Mouse (Mus musculus) layer of hippocampus, adult 9-10 months (tissue): ENCODE measurements around the gene Tmc4.
A peak's percentile ranks its signal among the peaks of the same experiment; 100 is the strongest.

Source experiments
- DNase-seq: peaks from one replicate; pipeline ENCODE4 v3.0.0; 2022; ENCODE audit warnings: low spot score

Gene Tmc4

GRCm38 (mm10) chr7:3692382-3692986, 15.1 kb upstream of the Tmc4 start, which contains the start of gene Tsen34:
Gene Tsen34, plus strand, starts transcription at chr7:3692863.
- DNase-seq, result no peak

GRCm38 (mm10) chr7:3691919-3692318, 14.6 kb upstream of the Tmc4 start:
- no peak for DNase-seq

GRCm38 (mm10) chr7:3685400-3686187, 8.2 kb upstream of the Tmc4 start:
- DNase-seq, result no peak

- DNase-seq, result no peak
Observed at GRCm38 (mm10) chr7:3684698-3685097, 7.3 kb upstream of the Tmc4 start.

GRCm38 (mm10) chr7:3683908-3684550, 6.7 kb upstream of the Tmc4 start:
- DNase-seq, result no peak

DNA sequence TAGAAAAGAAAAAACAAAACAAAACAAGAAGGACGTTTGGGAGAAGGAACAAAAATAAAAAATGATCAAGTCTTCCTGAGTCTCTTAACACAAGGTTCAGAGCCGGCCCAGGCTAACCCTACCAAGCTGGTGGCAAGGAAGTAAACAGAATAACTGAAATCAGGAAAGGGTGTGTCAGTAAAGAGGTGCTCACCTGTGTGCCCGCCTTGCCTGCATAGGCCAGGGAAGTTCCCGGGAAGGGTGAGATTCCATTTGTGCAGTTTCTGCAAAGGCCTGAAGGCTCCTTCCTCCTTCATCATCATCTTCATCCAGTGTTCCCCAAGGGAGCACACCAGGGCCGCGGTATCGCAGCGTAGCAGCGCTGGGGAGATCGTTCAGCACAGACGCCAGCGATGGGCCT, 982 bp downstream of the Tmc4 start:
- DNase-seq, result no peak

GRCm38 (mm10) chr7:3675228-3675548, 2.2 kb downstream of the Tmc4 start:
- no peak for DNase-seq

DNA sequence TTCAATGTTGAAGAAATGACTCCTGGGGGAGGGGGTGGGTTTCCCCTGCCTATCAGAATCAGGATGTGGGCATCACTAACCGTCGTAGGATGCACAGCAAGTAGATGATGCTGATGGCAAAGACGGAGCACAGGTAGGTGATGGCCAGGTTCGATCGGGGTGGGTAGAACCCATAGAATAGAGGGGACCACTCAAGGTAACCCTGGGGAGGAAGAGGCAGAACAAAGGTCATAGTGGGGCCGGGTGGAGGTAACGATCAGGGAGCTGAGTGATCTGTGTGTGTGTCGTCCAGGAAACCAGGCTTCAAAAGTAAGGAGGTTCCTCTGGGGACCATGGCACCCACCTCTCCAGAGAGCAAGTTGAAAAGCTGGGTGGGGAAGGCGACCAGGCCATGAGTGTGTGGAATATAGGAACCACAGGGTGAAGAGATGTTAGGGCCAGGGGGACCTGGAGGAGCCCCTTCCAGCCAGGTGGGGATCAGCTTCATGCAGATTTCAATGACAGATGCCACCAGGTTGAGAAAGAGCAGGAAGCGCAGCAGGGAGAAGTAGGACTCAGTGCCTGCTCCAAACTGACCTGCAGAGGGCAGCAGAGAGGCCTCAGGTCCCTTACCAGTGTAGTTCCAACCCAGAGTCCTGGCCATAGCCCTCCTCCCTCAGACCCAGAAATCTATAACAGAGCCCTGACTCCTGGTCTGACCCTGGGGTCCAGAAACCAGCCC, 2.7 kb downstream of the Tmc4 start:
- DNase-seq, result peak; percentile 68

GRCm38 (mm10) chr7:3666921-3667391, 10.4 kb downstream of the Tmc4 start:
- DNase-seq, result no peak

DNA sequence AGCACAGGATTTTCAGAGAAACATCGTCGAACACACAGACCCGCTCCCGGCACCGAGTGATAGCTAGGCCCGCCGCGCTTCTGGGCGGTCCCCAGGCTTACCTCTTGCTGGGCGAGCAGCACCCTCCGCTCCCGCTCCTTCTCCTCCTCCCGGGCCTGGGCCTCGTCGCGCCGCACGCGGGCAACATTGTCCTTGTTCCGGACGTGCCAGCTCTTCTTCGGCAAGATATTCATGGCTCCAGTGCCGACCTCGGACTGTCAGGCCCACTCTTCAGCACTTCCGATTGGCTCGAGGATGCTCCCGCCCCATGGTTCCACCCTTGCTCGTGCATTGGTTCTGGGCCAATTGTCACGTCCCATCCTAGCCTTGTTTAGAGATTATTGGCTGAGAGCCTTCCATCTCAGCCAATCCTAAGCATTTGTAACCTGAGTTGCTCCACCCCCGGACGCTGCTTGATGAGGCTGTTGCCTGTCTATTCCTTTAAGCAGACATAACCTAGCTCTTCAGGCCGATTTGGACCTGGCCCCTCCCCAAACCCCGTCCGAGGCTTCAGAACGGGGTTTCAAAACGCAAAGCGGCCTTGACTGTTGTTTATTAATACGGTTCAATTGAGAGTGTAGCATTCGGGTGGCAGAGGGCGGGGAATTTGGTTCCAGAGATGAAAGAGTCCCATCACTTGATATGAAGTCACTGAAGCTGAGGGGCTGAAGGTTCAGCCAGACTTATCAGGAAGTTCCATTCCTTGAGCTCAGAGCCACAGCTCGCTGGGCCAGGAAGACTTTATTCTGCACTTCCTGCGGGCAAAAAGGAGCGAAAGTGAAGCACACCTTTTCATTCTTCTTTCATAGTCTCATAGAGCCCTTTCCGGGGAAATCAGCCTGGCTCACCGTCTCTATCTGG, 11.9 kb downstream of the Tmc4 start, which contains the start of gene Leng1:
Gene Leng1 (minus strand): TSS at position 626 of the 900 bp plus-strand sequence.
- peak; percentile 96 for DNase-seq

DNA sequence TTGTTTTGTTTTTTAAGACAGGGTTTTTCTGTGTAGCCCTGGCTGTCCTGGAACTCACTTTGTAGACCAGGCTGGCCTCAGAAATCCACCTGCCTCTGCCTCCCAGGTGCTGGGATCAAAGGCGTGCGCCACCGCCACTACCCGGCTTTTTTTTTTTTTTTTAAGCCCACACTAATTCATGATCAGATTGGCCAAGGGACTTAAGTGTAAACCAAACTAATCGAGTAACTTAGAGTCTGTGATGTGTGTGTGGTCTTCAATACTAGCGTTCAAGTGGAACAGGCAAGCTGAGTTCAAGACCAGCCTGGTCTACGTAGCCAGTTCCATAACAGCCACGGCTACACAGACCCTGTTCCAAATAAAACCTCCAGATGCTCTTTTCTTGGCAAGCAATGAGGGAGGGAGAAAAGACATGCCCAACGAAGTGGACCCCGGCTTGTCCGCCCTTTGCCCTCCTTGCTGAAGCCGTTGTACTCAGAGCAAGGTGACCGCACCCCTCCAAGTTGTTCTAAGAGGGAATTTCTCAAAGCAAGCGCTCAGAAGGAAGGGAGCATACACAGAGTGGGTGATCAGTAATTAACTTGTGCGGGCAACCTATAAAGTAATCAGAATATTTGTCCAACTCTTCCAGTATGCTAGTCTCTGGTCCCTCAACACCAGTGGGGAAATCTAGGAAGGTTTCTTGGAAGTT, 12.7 kb downstream of the Tmc4 start:
- DNase-seq, result no peak

DNA sequence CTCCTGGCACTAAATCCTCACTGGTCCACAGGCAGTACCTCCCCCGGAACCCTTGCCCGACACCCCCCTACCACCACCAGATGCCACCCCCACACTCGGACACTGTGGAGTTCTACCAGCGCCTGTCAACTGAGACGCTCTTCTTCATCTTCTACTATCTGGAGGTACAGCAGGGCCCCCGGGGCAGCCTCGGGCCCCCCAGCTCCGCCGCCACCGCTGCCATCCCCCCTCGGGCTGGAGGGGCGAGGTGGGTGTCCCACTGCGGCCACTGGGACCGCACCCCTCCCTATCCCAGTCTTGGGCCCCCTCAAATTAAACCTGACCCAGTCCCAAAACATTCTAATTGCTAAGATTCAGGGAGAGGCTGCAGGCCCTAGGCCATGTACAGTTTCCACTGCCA, 18.8 kb downstream of the Tmc4 start:
- no peak for DNase-seq

DNA sequence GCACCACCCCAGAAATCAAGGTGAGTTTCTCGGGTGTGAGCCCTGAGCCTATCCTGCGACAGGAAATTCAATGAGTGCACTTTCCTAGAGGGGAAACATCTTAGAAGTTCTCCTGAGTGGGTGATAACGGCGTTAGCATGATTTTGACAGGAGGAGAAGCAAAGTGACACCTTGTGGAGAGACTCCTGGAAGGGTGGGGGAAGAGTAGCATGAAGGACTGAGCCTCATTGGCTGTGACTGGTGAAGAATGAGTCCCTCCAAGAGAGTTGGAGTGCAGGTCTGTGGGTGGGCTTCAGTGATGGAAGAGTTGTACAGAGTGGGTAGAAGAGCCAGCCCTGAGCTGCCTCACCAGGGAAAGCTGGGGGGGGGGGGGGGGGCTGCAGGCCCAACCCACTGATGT, 20.4 kb downstream of the Tmc4 start:
- no peak for DNase-seq

DNA sequence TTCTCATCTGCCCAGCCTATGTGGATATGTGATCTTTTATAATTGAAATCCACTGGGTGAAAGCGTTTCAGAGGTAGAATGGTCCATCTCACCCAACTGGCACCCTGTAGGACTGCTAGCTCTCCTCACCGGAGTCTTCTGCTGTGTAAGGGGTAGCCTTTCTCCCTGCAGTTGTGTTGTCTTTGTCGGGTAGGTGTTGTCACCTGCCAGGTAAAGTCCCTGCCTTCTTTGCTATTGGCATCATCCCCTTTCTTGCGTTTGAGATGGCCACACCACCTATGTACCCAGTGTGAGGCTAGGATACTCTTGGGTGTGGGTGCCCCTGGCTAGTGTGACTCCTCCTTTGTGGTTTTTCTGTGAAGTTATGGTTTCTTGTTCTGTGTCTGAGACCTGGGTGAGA, 30.7 kb downstream of the Tmc4 start:
- DNase-seq, result no peak

DNA sequence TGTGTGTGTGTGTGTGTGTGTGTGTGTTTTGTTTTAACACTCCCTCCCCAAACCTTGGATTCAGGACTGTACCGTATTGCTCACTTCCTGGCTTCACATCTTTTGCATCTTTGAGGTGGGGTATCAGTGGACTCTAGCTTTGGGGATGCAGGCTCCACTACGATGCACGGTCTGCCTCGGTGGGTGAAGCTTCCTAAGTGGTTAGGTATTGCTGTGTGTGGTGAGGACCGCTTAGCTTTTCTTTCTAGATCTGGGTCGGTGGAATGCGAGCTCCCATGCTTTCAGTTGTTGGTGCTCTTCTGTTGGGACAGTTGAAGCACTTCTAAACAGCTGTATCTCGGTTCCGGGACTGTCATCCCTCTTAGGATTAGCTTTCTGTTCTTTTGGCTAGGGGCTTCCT, 31.2 kb downstream of the Tmc4 start:
- no peak for DNase-seq

DNA sequence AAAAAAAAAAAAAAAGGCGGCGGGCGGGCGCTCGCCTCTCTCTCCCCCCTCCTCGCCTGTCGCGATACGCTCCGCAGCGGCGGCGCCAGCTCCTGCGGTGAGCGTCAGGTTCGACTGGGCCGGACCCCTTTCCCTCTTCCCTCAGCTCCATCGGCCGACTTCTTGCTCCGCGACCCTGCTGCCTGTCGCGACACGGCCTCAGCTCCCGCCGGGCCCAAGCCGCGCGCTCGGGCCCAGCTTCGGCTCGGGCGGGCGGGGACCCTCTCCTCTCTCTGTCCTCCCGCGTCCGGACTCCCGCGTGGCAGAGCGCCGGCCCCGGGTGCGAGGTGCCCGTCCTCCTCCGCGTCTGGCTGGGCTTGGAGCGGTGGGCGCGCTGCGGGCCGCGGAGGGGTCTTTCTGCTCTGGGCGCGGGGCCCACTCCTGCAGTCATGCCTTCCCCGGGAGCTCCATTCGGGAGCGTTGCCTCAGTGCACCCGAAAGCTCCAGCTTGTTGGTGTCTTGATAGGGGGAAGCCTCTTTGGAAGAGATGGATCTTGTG, 31.8 kb downstream of the Tmc4 start:
- DNase-seq, result no peak

DNA sequence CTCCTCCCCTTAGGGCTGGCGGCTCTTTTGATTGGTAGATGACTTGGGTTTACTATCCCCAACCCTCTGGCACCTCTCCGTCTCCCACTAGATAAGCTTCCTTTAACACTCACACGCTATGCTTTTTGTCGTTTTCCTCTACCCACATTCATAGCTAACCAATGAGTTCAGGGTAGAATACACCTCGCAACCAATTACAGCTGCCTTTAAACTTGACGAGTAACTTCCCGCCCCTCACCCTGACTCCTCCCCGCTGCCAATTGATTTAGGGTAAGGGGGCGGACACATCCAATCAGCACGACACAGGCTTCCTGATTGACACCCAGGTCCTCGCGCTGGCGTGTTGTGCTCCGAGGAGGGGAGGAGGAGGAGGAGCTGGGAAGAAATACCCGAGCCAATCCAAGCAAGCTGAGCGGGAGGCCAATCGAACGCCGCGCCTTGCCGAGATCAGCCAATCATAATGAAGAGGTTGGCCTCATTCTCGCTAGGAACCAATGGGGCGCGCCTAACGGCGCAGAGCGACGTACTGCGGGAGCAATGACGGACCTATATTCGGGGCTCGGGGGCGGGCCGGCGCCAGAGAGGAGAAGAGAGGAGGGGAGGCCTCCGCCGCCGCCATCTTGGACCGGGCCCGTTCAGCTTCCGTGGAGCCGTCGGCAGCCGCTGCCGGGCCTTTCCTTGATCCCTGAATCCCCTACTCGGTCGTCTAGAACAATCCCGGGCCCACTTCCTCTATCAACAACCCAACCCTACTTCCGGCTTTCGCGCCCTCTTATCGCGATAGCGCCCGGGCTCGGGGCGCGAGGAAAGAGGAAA, 32.5 kb downstream of the Tmc4 start, which contains the start of gene Cnot3:
Gene Cnot3 (plus strand): TSS at position 597 of the 816 bp plus-strand sequence.
- peak; percentile 98 for DNase-seq

GRCm38 (mm10) chr7:3644348-3644671, 33.0 kb downstream of the Tmc4 start:
- DNase-seq, result no peak

DNA sequence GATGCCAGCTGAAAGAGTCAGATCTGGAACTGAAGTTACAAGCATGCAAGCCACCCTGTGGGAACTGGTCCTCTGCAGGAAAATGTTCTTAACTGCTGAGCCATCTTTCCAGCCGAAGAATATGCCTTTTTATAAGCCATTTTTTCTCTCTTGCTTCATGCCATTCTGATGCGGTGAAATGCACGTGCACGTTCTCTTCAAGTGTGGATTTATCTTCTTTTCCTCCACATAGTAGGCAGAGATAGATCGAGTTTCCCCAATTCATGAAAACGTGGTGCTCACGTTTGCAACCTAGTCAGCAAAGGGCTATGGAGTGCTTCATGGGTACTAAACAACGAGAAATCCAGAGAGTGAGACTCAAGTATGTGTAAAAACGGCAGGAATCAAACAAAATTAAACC, 33.5 kb downstream of the Tmc4 start:
- DNase-seq, result no peak

- DNase-seq, result no peak
Observed at GRCm38 (mm10) chr7:3643412-3643811, 33.9 kb downstream of the Tmc4 start.
